Mouse (Mus musculus) skeletal muscle tissue, adult 2 months (tissue): ENCODE measurements around the gene Hist1h4a.
"Not testable (repeated sequence)": the region's sequence is repeated elsewhere in the genome, so short reads cannot be mapped to it uniquely, and the experiment has no call there.

Experiments
- DNase-seq: peaks from one replicate; pipeline ENCODE4 v3.0.0-alpha.2; 2012; ENCODE audit warnings: low read depth, low spot score

Gene Hist1h4a

GRCm38 (mm10) chr13:23743215-23743614 lies 17.8 kb downstream of the Hist1h4a start:
- DNase-seq = no peak

GRCm38 (mm10) chr13:23742007-23742406 lies 19.0 kb downstream of the Hist1h4a start:
- no peak for DNase-seq

- DNase-seq = no peak
Measured at GRCm38 (mm10) chr13:23740910-23741309, 20.1 kb downstream of the Hist1h4a start.

GRCm38 (mm10) chr13:23740256-23740840 lies 20.7 kb downstream of the Hist1h4a start:
- no peak for DNase-seq

GRCm38 (mm10) chr13:23739922-23740252 lies 21.1 kb downstream of the Hist1h4a start:
- DNase-seq = no peak

- DNase-seq = peak; percentile 97
Measured at GRCm38 (mm10) chr13:23739069-23739921, 21.7 kb downstream of the Hist1h4a start.

- peak; percentile 93 for DNase-seq
Measured at GRCm38 (mm10) chr13:23738677-23739068, 22.4 kb downstream of the Hist1h4a start, which contains the start of gene Hist1h1c. Gene Hist1h1c (plus strand): TSS chr13:23738808.

- no peak for DNase-seq
Measured at GRCm38 (mm10) chr13:23738041-23738440, 23.0 kb downstream of the Hist1h4a start.

GRCm38 (mm10) chr13:23737091-23737490 lies 23.9 kb downstream of the Hist1h4a start:
- DNase-seq = no peak

- DNase-seq = peak; percentile 28
Measured at GRCm38 (mm10) chr13:23732156-23732804, 28.8 kb downstream of the Hist1h4a start.

GRCm38 (mm10) chr13:23730479-23730878 lies 30.6 kb downstream of the Hist1h4a start:
- DNase-seq = peak; percentile 27

GRCm38 (mm10) chr13:23729706-23730105 lies 31.3 kb downstream of the Hist1h4a start:
- no peak for DNase-seq

GRCm38 (mm10) chr13:23729192-23729525 lies 31.9 kb downstream of the Hist1h4a start:
- peak; percentile 36 for DNase-seq

GRCm38 (mm10) chr13:23728472-23729191 lies 32.4 kb downstream of the Hist1h4a start:
- no peak for DNase-seq

- no peak for DNase-seq
Measured at GRCm38 (mm10) chr13:23725213-23725612, 35.8 kb downstream of the Hist1h4a start.

- DNase-seq = no peak
Measured at GRCm38 (mm10) chr13:23724239-23724638, 36.8 kb downstream of the Hist1h4a start.

GRCm38 (mm10) chr13:23717593-23718245 lies 43.3 kb downstream of the Hist1h4a start:
- not testable (repeated sequence) for DNase-seq

GRCm38 (mm10) chr13:23717176-23717575 lies 43.9 kb downstream of the Hist1h4a start:
- DNase-seq = no peak

GRCm38 (mm10) chr13:23716261-23717042 lies 44.6 kb downstream of the Hist1h4a start:
- DNase-seq = no peak
